Mouse (Mus musculus): ENCODE results near the gene Lysmd3. TPM values are rescaled to one million over a fixed set of nuclear protein-coding genes. Genes with fewer than 3 reads are reported as not detected.

Gene Lysmd3
- total RNA-seq, 1 experiment from 2014 or later, result 31.2 TPM

Other genes starting within 250 kb of the Lysmd3 start
- not detected in 2 replicates for gene Adgrv1, start 24.5 kb upstream of the Lysmd3 start, total RNA-seq (2017)
- 28.1 and 39.1 TPM in 2 replicates for gene Polr3g, start 53.4 kb downstream of the Lysmd3 start, total RNA-seq (2017)
- 6.7 and 7.0 TPM in 2 replicates for gene Mblac2, start 53.7 kb downstream of the Lysmd3 start, total RNA-seq (2017)
- 554 and 590 TPM in 2 replicates for gene Cetn3, start 125.4 kb downstream of the Lysmd3 start, total RNA-seq (2017)